In the genomic region with DNA sequence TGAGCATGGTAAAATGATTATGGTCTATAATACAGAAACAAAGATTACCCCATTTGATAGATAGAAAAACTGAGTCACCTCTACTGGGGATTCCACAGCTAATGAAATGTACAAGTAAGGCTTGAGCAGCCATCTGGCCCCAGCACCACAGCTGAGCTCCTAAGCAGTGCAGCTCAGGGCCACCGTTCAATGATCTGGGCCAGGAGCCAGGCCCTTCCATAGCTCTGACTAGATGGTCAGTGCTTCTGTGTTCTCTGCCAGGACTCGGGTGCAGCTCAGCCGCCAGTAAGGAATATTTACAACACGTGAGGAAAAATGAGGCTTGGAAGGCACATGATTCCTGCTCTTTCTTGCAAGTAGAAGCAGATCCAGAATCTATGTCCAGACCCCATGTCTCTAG, we compare ENCODE assay signal across 13 mouse cellular contexts. TPM values are rescaled to one million over a fixed set of nuclear protein-coding genes. Genes with fewer than 3 reads are reported as not detected.
DNase-seq lines count a peak whose midpoint lies in the region; ATAC-seq and TF ChIP-seq lines count a peak whose summit lies in the region.
"Had no signal": no experiment of that assay in that cellular context is flagged by ENCODE, and none has a peak within 500 bp of the region (broad histone marks: within the 10 kb centered on the region; RNA-seq: fewer than 3 reads in every experiment).

No protein-coding gene starts in this region.

- no peak for TF ChIP-seq POLR2A in liver, adult 2 months (IDR thresholded peaks at IDR 0.05; ENCODE audit: extremely low read depth, insufficient read depth, low read length)

- H3K27ac ChIP-seq in liver, adult 2 months (replicated peaks; ENCODE audit: insufficient read depth, low read depth, low read length): peak overlapping the region; percentile 83
- H3K27ac ChIP-seq in liver, embryonic 11.5 days (ENCODE audit: low read depth, low read length): no peak overlapping the region
- H3K27ac ChIP-seq: forebrain, embryonic 15.5 days; limb, embryonic 15.5 days; neural tube, embryonic 13.5 days; stomach, embryonic 15.5 days had no signal

- H3K9me3 ChIP-seq in liver, embryonic 11.5 days (ENCODE audit: control insufficient read depth, low read length): no peaks in the 10 kb centered on the region
- H3K9me3 ChIP-seq: forebrain, embryonic 15.5 days; limb, embryonic 15.5 days; neural tube, embryonic 13.5 days; stomach, embryonic 15.5 days had no signal

- peaks cover 37% of the 10 kb centered on the region for H3K4me1 ChIP-seq in liver, adult 2 months (ENCODE audit: control insufficient read depth, insufficient read depth, low read length)
- no peaks in the 10 kb centered on the region for H3K4me1 ChIP-seq in liver, embryonic 11.5 days (replicated peaks; ENCODE audit: control insufficient read depth, insufficient read depth, low read length)
- H3K4me1 ChIP-seq: forebrain, embryonic 15.5 days; limb, embryonic 15.5 days; neural tube, embryonic 13.5 days; stomach, embryonic 15.5 days had no signal

- H3K79me2 ChIP-seq in liver, adult 2 months (ENCODE audit: control insufficient read depth, insufficient read depth, low read length): peaks cover 2% of the 10 kb centered on the region; the same call in 1 of the 2 replicates

- DNase-seq in cerebellum, postnatal 25 days: peak; percentile 28 to 61
- no peak for DNase-seq in cerebellum, adult 9-10 months
- DNase-seq in liver, adult 2 months (ENCODE audit: extremely low read depth, low read depth, low spot score): peak; percentile 89
- no peak for DNase-seq in liver, embryonic 11.5 days (ENCODE audit: low spot score)
- peak; percentile 44 for DNase-seq in adrenal gland, postnatal 14 days
- DNase-seq in kidney, postnatal 25 days: peak; percentile 74 to 81
- DNase-seq in MN1 (ENCODE audit: low spot score): no peak

- H3K27me3 ChIP-seq in liver, adult 2 months (ENCODE audit: control insufficient read depth, insufficient read depth, low read length): no peaks in the 10 kb centered on the region
- H3K27me3 ChIP-seq in liver, embryonic 11.5 days (replicated peaks; ENCODE audit: control insufficient read depth, insufficient read depth, low read length): no peaks in the 10 kb centered on the region
- H3K27me3 ChIP-seq: forebrain, embryonic 15.5 days; limb, embryonic 15.5 days; neural tube, embryonic 13.5 days; stomach, embryonic 15.5 days had no signal

- TF ChIP-seq CTCF in liver, adult 2 months (IDR thresholded peaks at IDR 0.05; ENCODE audit: low read depth, low read length): no peak

- H3K36me3 ChIP-seq in liver, adult 2 months (ENCODE audit: control insufficient read depth, insufficient read depth, low read length): peaks cover 75% of the 10 kb centered on the region
- H3K36me3 ChIP-seq in liver, embryonic 11.5 days (ENCODE audit: control insufficient read depth, insufficient read depth, low read length): no peaks in the 10 kb centered on the region
- H3K36me3 ChIP-seq: forebrain, embryonic 15.5 days; limb, embryonic 15.5 days; neural tube, embryonic 13.5 days; stomach, embryonic 15.5 days had no signal

- peak overlapping the region; percentile 35 for H3K9ac ChIP-seq in liver, adult 2 months (ENCODE audit: low read depth, low read length)
- no peak overlapping the region for H3K9ac ChIP-seq in liver, embryonic 11.5 days (ENCODE audit: low read depth, low read length)
- H3K9ac ChIP-seq: forebrain, embryonic 15.5 days; limb, embryonic 15.5 days; neural tube, embryonic 13.5 days; stomach, embryonic 15.5 days had no signal

- ATAC-seq in liver, embryonic 11.5 days (replicated peaks; ENCODE audit: low FRiP score): no peak
- ATAC-seq in erythroid progenitor cell, adult 5-6 weeks (replicated peaks; ENCODE audit: low FRiP score, poor library complexity, severe bottlenecking): no peak
- ATAC-seq: forebrain, embryonic 15.5 days had no signal

- WGBS in liver, adult 2 months: 17% methylated on average over 4 of the region's 4 CpGs
- 81% methylated on average over 4 of the region's 4 CpGs for WGBS in liver, embryonic 11.5 days

- no peak overlapping the region for H3K4me2 ChIP-seq in liver, embryonic 11.5 days
- H3K4me2 ChIP-seq: forebrain, embryonic 15.5 days; limb, embryonic 15.5 days; neural tube, embryonic 13.5 days; stomach, embryonic 15.5 days had no signal

- no peak overlapping the region for H3K4me3 ChIP-seq in liver, adult 2 months (ENCODE audit: insufficient read depth, low read depth, low read length)
- H3K4me3 ChIP-seq in liver, embryonic 11.5 days (ENCODE audit: low read depth, low read length): no peak overlapping the region
- H3K4me3 ChIP-seq: forebrain, embryonic 15.5 days; limb, embryonic 15.5 days; neural tube, embryonic 13.5 days; stomach, embryonic 15.5 days had no signal

RNA-seq across cellular contexts. Expression of a gene that starts 6.9 kb away (rescaled TPM):
- 493 and 530 TPM in 2 replicates for total RNA-seq in liver, adult 2 months (2014; rRNA removed)
- polyA plus RNA-seq in liver, adult 2 months (2012; rRNA removed): 222 and 270 TPM in 2 replicates
- polyA plus RNA-seq in liver, embryonic 11.5 days (2014; fragmentation: Nextera tagmentation; extraction: Ambion mirVana): not detected in 2 replicates
- 7.9 and 13.1 TPM in 2 replicates for total RNA-seq in adrenal gland, postnatal 14 days (2021)
- not detected in 2 replicates for total RNA-seq in erythroid progenitor cell, adult 5-6 weeks (2015; ENCODE audit: low replicate concordance)
- total RNA-seq in erythroid progenitor cell, adult 5-6 weeks (2017; ENCODE audit: low replicate concordance): not detected in 2 replicates
- total RNA-seq: hematopoietic stem cell, adult 5-6 weeks had no signal
- polyA plus RNA-seq: forebrain, embryonic 15.5 days; limb, embryonic 15.5 days; neural tube, embryonic 13.5 days had no signal

RNA-seq across cellular contexts. Expression of a gene that starts 43.3 kb away (rescaled TPM):
- total RNA-seq in liver, adult 2 months (2014; rRNA removed): 135 and 161 TPM in 2 replicates
- 80.8 and 82.7 TPM in 2 replicates for polyA plus RNA-seq in liver, adult 2 months (2012; rRNA removed)
- not detected in 2 replicates for polyA plus RNA-seq in liver, embryonic 11.5 days (2014; fragmentation: Nextera tagmentation; extraction: Ambion mirVana)
- 1.8 TPM in 1 of 2 replicates, not detected in the other for total RNA-seq in adrenal gland, postnatal 14 days (2021)
- total RNA-seq in erythroid progenitor cell, adult 5-6 weeks (2015; ENCODE audit: low replicate concordance): not detected in 2 replicates
- not detected in 2 replicates for total RNA-seq in erythroid progenitor cell, adult 5-6 weeks (2017; ENCODE audit: low replicate concordance)
- total RNA-seq: hematopoietic stem cell, adult 5-6 weeks had no signal
- polyA plus RNA-seq: forebrain, embryonic 15.5 days; limb, embryonic 15.5 days; neural tube, embryonic 13.5 days had no signal

Comparison
In these comparisons a context has a peak if more than half of its experiments do, and no peak if none do; other contexts are left out.
1. DNase-seq: peak in cerebellum, postnatal 25 days (2 of 2), liver, adult 2 months (single experiment), adrenal gland, postnatal 14 days (single experiment) and kidney, postnatal 25 days (2 of 2); none in cerebellum, adult 9-10 months (single experiment), liver, embryonic 11.5 days (single experiment) and MN1 (single experiment).
2. RNA of a gene that starts 6.9 kb away (total RNA-seq): 493 to 530 TPM in liver, adult 2 months; 7.9 to 13.1 TPM in adrenal gland, postnatal 14 days and not detected in erythroid progenitor cell, adult 5-6 weeks; every median in the first group is over 10 times any median in the second.
3. RNA of a gene that starts 43.3 kb away (total RNA-seq): 135 to 161 TPM in liver, adult 2 months; 1.8 TPM in adrenal gland, postnatal 14 days and not detected in erythroid progenitor cell, adult 5-6 weeks; every median in the first group is over 10 times any median in the second.